Mouse (Mus musculus): ENCODE data around the gene Ppp3ca. TPM values are rescaled to one million over a fixed set of nuclear protein-coding genes. Genes with fewer than 3 reads are reported as not detected.

Ppp3ca gene
- polyA plus RNA-seq, 1 experiment from 2014 or later = 98.2 TPM

GRCm38 (mm10) chr3:136710310-136710906 lies 40.5 kb downstream of the Ppp3ca start:
- H3K4me1 ChIP-seq = peaks cover 6% of the 10 kb centered on the region; the same call in 1 of the 2 replicates
- 61% methylated on average over 10 of the region's 10 CpGs for WGBS
- no peaks in the 10 kb centered on the region for H3K27me3 ChIP-seq
- no peak overlapping the region for H3K27ac ChIP-seq (replicated peaks)
- H3K4me2 ChIP-seq (replicated peaks) = no peak overlapping the region
- ATAC-seq (ENCODE audit: low FRiP score, low read depth) = no peak
- no peaks in the 10 kb centered on the region for H3K36me3 ChIP-seq
- H3K9me3 ChIP-seq = no peaks in the 10 kb centered on the region
- no peak overlapping the region for H3K9ac ChIP-seq (replicated peaks)
- H3K4me3 ChIP-seq = no peak overlapping the region

- no peak overlapping the region for H3K27ac ChIP-seq (replicated peaks)
Measured at GRCm38 (mm10) chr3:136714307-136715039, 44.5 kb downstream of the Ppp3ca start.

GRCm38 (mm10) chr3:136716247-136716646 lies 46.3 kb downstream of the Ppp3ca start:
- Histone ChIP-seq H3K4me3 (no peak overlapping the region), H3K27me3 (no peaks in the 10 kb centered on the region), H3K27ac (replicated peaks) (no peak overlapping the region), H3K36me3 (no peaks in the 10 kb centered on the region), H3K4me2 (replicated peaks) (no peak overlapping the region), H3K4me1 (no peaks in the 10 kb centered on the region), H3K9ac (replicated peaks) (no peak overlapping the region), H3K9me3 (no peaks in the 10 kb centered on the region)
- no peak for ATAC-seq (ENCODE audit: low FRiP score, low read depth)
- 89% methylated on average over 6 of the region's 6 CpGs for WGBS

More at GRCm38 (mm10) chr3:136714307-136715039, 44.5 kb downstream of the Ppp3ca start:
- Histone ChIP-seq H3K9ac (replicated peaks) (no peak overlapping the region), H3K36me3 (no peaks in the 10 kb centered on the region), H3K4me1 (no peaks in the 10 kb centered on the region), H3K4me3 (no peak overlapping the region), H3K4me2 (replicated peaks) (no peak overlapping the region), H3K27me3 (no peaks in the 10 kb centered on the region), H3K9me3 (no peaks in the 10 kb centered on the region)
- ATAC-seq (ENCODE audit: low FRiP score, low read depth) = no peak
- WGBS = 91% methylated on average over 4 of the region's 4 CpGs

GRCm38 (mm10) chr3:136718412-136718811 lies 48.5 kb downstream of the Ppp3ca start:
- ATAC-seq (ENCODE audit: low FRiP score, low read depth) = no peak
- Histone ChIP-seq H3K27me3 (no peaks in the 10 kb centered on the region), H3K9ac (replicated peaks) (no peak overlapping the region), H3K4me3 (no peak overlapping the region), H3K4me1 (no peaks in the 10 kb centered on the region), H3K27ac (replicated peaks) (no peak overlapping the region), H3K9me3 (no peaks in the 10 kb centered on the region), H3K4me2 (replicated peaks) (no peak overlapping the region), H3K36me3 (no peaks in the 10 kb centered on the region)
- WGBS = 93% methylated on average over 5 of the region's 5 CpGs

- H3K4me3 ChIP-seq = no peak overlapping the region
- H3K36me3 ChIP-seq = no peaks in the 10 kb centered on the region
- H3K4me2 ChIP-seq (replicated peaks) = no peak overlapping the region
- no peaks in the 10 kb centered on the region for H3K4me1 ChIP-seq
- 94% methylated on average over 4 of the region's 4 CpGs for WGBS
- H3K9ac ChIP-seq (replicated peaks) = no peak overlapping the region
- H3K27me3 ChIP-seq = no peaks in the 10 kb centered on the region
- no peak overlapping the region for H3K27ac ChIP-seq (replicated peaks)
- ATAC-seq (ENCODE audit: low FRiP score, low read depth) = no peak
- H3K9me3 ChIP-seq = no peaks in the 10 kb centered on the region
Measured at GRCm38 (mm10) chr3:136721241-136721640, 51.3 kb downstream of the Ppp3ca start.

- no peak overlapping the region for H3K4me2 ChIP-seq (replicated peaks)
- WGBS = 78% methylated on average over 4 of the region's 4 CpGs
Measured at GRCm38 (mm10) chr3:136721804-136722427, 52.0 kb downstream of the Ppp3ca start.

GRCm38 (mm10) chr3:136722493-136722892 lies 52.6 kb downstream of the Ppp3ca start:
- Histone ChIP-seq H3K36me3 (no peaks in the 10 kb centered on the region), H3K27me3 (no peaks in the 10 kb centered on the region), H3K9me3 (no peaks in the 10 kb centered on the region), H3K27ac (replicated peaks) (no peak overlapping the region), H3K4me3 (no peak overlapping the region), H3K9ac (replicated peaks) (no peak overlapping the region), H3K4me2 (replicated peaks) (no peak overlapping the region), H3K4me1 (no peaks in the 10 kb centered on the region)
- ATAC-seq (ENCODE audit: low FRiP score, low read depth) = no peak

More at GRCm38 (mm10) chr3:136721804-136722427, 52.0 kb downstream of the Ppp3ca start:
- H3K27ac ChIP-seq (replicated peaks) = no peak overlapping the region
- no peaks in the 10 kb centered on the region for H3K9me3 ChIP-seq
- no peak overlapping the region for H3K4me3 ChIP-seq
- H3K27me3 ChIP-seq = no peaks in the 10 kb centered on the region
- H3K36me3 ChIP-seq = no peaks in the 10 kb centered on the region
- no peak for ATAC-seq (ENCODE audit: low FRiP score, low read depth)
- no peaks in the 10 kb centered on the region for H3K4me1 ChIP-seq
- H3K9ac ChIP-seq (replicated peaks) = no peak overlapping the region

- H3K4me3 ChIP-seq = no peak overlapping the region
- H3K9me3 ChIP-seq = no peaks in the 10 kb centered on the region
- ATAC-seq (ENCODE audit: low FRiP score, low read depth) = no peak
- no peak overlapping the region for H3K4me2 ChIP-seq (replicated peaks)
- no peak overlapping the region for H3K9ac ChIP-seq (replicated peaks)
- no peak overlapping the region for H3K27ac ChIP-seq (replicated peaks)
- H3K4me1 ChIP-seq = 0 out of 2 replicates have a peak, but pooled peaks cover 3% of the 10 kb centered on the region
- H3K36me3 ChIP-seq = no peaks in the 10 kb centered on the region
- 78% methylated on average over 7 of the region's 7 CpGs for WGBS
- H3K27me3 ChIP-seq = no peaks in the 10 kb centered on the region
Measured at GRCm38 (mm10) chr3:136725311-136726156, 55.6 kb downstream of the Ppp3ca start.

- 0 out of 2 replicates have a peak, but pooled peaks cover 3% of the 10 kb centered on the region for H3K4me1 ChIP-seq
- H3K27me3 ChIP-seq = no peaks in the 10 kb centered on the region
- H3K27ac ChIP-seq (replicated peaks) = no peak overlapping the region
- H3K4me3 ChIP-seq = no peak overlapping the region
- H3K36me3 ChIP-seq = no peaks in the 10 kb centered on the region
- 88% methylated on average over 2 of the region's 2 CpGs for WGBS
- H3K4me2 ChIP-seq (replicated peaks) = no peak overlapping the region
- H3K9ac ChIP-seq (replicated peaks) = no peak overlapping the region
- ATAC-seq (ENCODE audit: low FRiP score, low read depth) = no peak
- H3K9me3 ChIP-seq = no peaks in the 10 kb centered on the region
Measured at GRCm38 (mm10) chr3:136727877-136728276, 58.0 kb downstream of the Ppp3ca start.

GRCm38 (mm10) chr3:136729978-136730377 lies 60.1 kb downstream of the Ppp3ca start:
- 61% methylated on average over 10 of the region's 10 CpGs for WGBS
- no peak overlapping the region for H3K4me3 ChIP-seq
- H3K9ac ChIP-seq (replicated peaks) = no peak overlapping the region
- ATAC-seq (ENCODE audit: low FRiP score, low read depth) = no peak
- no peaks in the 10 kb centered on the region for H3K27me3 ChIP-seq
- no peaks in the 10 kb centered on the region for H3K9me3 ChIP-seq
- no peaks in the 10 kb centered on the region for H3K36me3 ChIP-seq
- H3K27ac ChIP-seq (replicated peaks) = no peak overlapping the region
- H3K4me1 ChIP-seq = 0 out of 2 replicates have a peak, but pooled peaks cover 3% of the 10 kb centered on the region
- no peak overlapping the region for H3K4me2 ChIP-seq (replicated peaks)

- Histone ChIP-seq H3K9me3 (no peaks in the 10 kb centered on the region), H3K27me3 (no peaks in the 10 kb centered on the region), H3K9ac (replicated peaks) (no peak overlapping the region), H3K27ac (replicated peaks) (no peak overlapping the region), H3K4me3 (no peak overlapping the region), H3K4me1 (peaks cover 9% of the 10 kb centered on the region), H3K36me3 (no peaks in the 10 kb centered on the region), H3K4me2 (replicated peaks) (no peak overlapping the region)
- no peak for ATAC-seq (ENCODE audit: low FRiP score, low read depth)
- 95% methylated on average over 6 of the region's 6 CpGs for WGBS
Measured at GRCm38 (mm10) chr3:136731579-136731978, 61.7 kb downstream of the Ppp3ca start.

All from midbrain, embryonic 12.5 days (tissue).